Mouse (Mus musculus) liver, embryonic 14.5 days (tissue): ENCODE data around the gene Inka1. TPM values are rescaled to one million over a fixed set of nuclear protein-coding genes. Genes with fewer than 3 reads are reported as not detected.

Experiments used
- ATAC-seq: fragments of 200-750 bp; cut with Nextera tagmentation; 2 replicates; pipeline ENCODE4 v1.8.0; 2017; ENCODE audit warnings: moderate number of reproducible peaks, mild to moderate bottlenecking, moderate library complexity; ENCODE audit not compliant: insufficient read depth
- DNase-seq, 3 experiments: peaks; one replicate each; pipeline ENCODE4 v3.0.0-alpha.2; 2012 to 2013; ENCODE audit warnings: low read depth in 3 of 3, low spot score in 3 of 3
- H3K27ac ChIP-seq: fragments of 300-500 bp; sonication (generic); 2 replicates; pipeline ENCODE4 v1.5.1; 2014; ENCODE audit warnings: moderate library complexity, mild to moderate bottlenecking, control low read depth, inconsistent platforms
- H3K27me3 ChIP-seq: fragments of 300-500 bp; sonication (generic); 2 replicates; pipeline ENCODE4 v1.6.1; 2014; ENCODE audit warnings: mild to moderate bottlenecking, low read length, moderate library complexity; ENCODE audit not compliant: control insufficient read depth, insufficient read depth
- H3K36me3 ChIP-seq: fragments of 300-500 bp; sonication (generic); replicated peaks from 2 replicates; pipeline ENCODE4 v1.6.1; 2014; ENCODE audit warnings: low read depth; ENCODE audit not compliant: control insufficient read depth, insufficient read depth
- H3K4me1 ChIP-seq, 2 experiments: fragments of 200-500 bp in 1 of 2; fragments of 300-500 bp in 1 of 2; sonication (generic) in 1 of 2; replicated peaks; 2 replicates each; pipeline ENCODE4 v1.6.1; 2012 to 2014; ENCODE audit warnings: antibody characterized with exemption in 1 of 2, inconsistent platforms in 1 of 2, low read length in 1 of 2; ENCODE audit not compliant: control insufficient read depth in 2 of 2, insufficient read depth in 2 of 2
- H3K4me2 ChIP-seq: fragments of 300-500 bp; sonication (generic); 2 replicates; pipeline ENCODE4 v1.6.1; 2014; ENCODE audit warnings: low read depth, mild to moderate bottlenecking, control low read depth, moderate library complexity
- H3K4me3 ChIP-seq, 2 experiments: fragments of 200-500 bp in 1 of 2; fragments of 300-500 bp in 1 of 2; sonication (generic) in 1 of 2; 2 replicates each; pipeline ENCODE4 v1.5.1; 2012 to 2014; ENCODE audit warnings: low read depth in 2 of 2, low read length in 2 of 2, mild to moderate bottlenecking in 2 of 2, control low read depth in 1 of 2, inconsistent platforms in 1 of 2, moderate library complexity in 1 of 2; ENCODE audit not compliant: insufficient read depth in 1 of 2
- H3K9ac ChIP-seq: fragments of 300-500 bp; sonication (generic); replicated peaks from 2 replicates; pipeline ENCODE4 v1.6.1; 2014; ENCODE audit warnings: mild to moderate bottlenecking, control low read depth, moderate library complexity
- H3K9me3 ChIP-seq: fragments of 300-500 bp; sonication (generic); 2 replicates; pipeline ENCODE4 v1.6.1; 2016; ENCODE audit warnings: low read length, mixed read lengths; ENCODE audit not compliant: control insufficient read depth
- CTCF ChIP-seq: IDR thresholded peaks from 2 replicates; pipeline ENCODE4 v1.5.1; 2016; ENCODE audit warnings: antibody characterized with exemption, low read depth, control low read depth
- EP300 ChIP-seq: IDR thresholded peaks from 2 replicates; pipeline ENCODE4 v1.6.1; 2016; ENCODE audit warnings: antibody characterized with exemption, low read depth
- WGBS: fragments of 180-500 bp; shearing (Covaris S2); extraction: QIAGEN DNeasy Blood & Tissue Kit; methylation state at CpG from one replicate; pipeline ENCODE4 v1.1.7; 2014; ENCODE audit not compliant: insufficient replicate concordance; 5-methylcytosine and 5-hydroxymethylcytosine counted together
- polyA plus RNA-seq, 2 experiments: library from polyadenylated mRNA; depleted of rRNA in 1 of 2; stranded (reverse) in 1 of 2; unstranded in 1 of 2; fragments of >200 nt; fragmentation: Nextera tagmentation in 1 of 2; extraction: Ambion mirVana in 1 of 2; gene quantifications; 2 replicates each; pipeline versions ENCODE4 v1.2.1 to v1.2.3; 2012 to 2014

Gene Inka1
- polyA plus RNA-seq, 2 experiments = 33.0 to 51.6 TPM

- WGBS = 83% methylated on average over 5 of the region's 5 CpGs
- Histone ChIP-seq H3K9me3 (no peaks in the 10 kb centered on the region), H3K4me2 (no peak overlapping the region), H3K27me3 (no peaks in the 10 kb centered on the region), H3K27ac (peak overlapping the region; percentile 98), H3K4me1 (peaks cover 44 to 49% of the 10 kb centered on the region in 2 experiments), H3K9ac (no peak overlapping the region), H3K36me3 (peaks cover 14% of the 10 kb centered on the region), H3K4me3 (no peak overlapping the region)
- DNase-seq = no peak
- TF ChIP-seq CTCF = no peak
- TF ChIP-seq EP300 = no peak
- no peak for ATAC-seq
Observed at GRCm38 (mm10) chr9:107970311-107970710, 15.4 kb downstream of the Inka1 start.

GRCm38 (mm10) chr9:107968531-107968930 is 17.1 kb downstream of the Inka1 start:
- Histone ChIP-seq H3K4me1 (peaks cover 31 to 38% of the 10 kb centered on the region in 2 experiments), H3K27ac (no peak overlapping the region), H3K27me3 (no peaks in the 10 kb centered on the region), H3K4me3 (no peak overlapping the region), H3K9me3 (no peaks in the 10 kb centered on the region), H3K9ac (no peak overlapping the region), H3K36me3 (peaks cover 14% of the 10 kb centered on the region), H3K4me2 (no peak overlapping the region)
- DNase-seq (no peak), ATAC-seq (no peak)
- WGBS = 79% methylated on average over 7 of the region's 7 CpGs
- TF ChIP-seq CTCF = no peak
- no peak for TF ChIP-seq EP300

DNA sequence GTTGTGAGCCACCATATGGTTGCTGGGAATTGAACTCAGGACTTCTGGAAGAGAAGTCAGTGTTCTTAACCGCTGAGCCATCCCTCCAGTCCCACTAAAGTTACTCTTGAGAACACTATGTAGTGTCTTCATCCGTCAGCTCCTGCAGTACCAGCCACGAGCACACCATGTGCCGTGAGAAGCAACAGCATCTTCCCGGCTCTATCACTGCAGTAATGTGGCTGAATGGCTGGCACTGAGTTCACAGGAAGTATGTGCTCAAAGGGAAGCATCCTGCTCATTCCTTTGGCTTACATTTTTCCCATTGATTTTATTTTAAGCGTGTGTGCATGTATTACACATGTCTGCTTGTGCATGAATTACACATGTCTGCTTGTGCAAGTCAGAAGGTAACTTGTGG is 18.2 kb downstream of the Inka1 start:
- H3K4me2 ChIP-seq = no peak overlapping the region
- no peaks in the 10 kb centered on the region for H3K27me3 ChIP-seq
- H3K27ac ChIP-seq = no peak overlapping the region
- H3K36me3 ChIP-seq = peaks cover 14% of the 10 kb centered on the region
- ATAC-seq = no peak
- no peak for TF ChIP-seq EP300
- no peak for TF ChIP-seq CTCF
- no peak for DNase-seq
- H3K4me1 ChIP-seq = peaks cover 21 to 27% of the 10 kb centered on the region in 2 experiments
- WGBS = 81% methylated on average over 6 of the region's 6 CpGs
- H3K4me3 ChIP-seq = no peak overlapping the region
- H3K9ac ChIP-seq = no peak overlapping the region
- H3K9me3 ChIP-seq = no peaks in the 10 kb centered on the region

GRCm38 (mm10) chr9:107966676-107967075 is 19.0 kb downstream of the Inka1 start:
- H3K27ac ChIP-seq = no peak overlapping the region
- DNase-seq (no peak), ATAC-seq (no peak)
- H3K9ac ChIP-seq = no peak overlapping the region
- TF ChIP-seq EP300 = no peak
- no peak for TF ChIP-seq CTCF
- no peaks in the 10 kb centered on the region for H3K27me3 ChIP-seq
- WGBS = 56% methylated on average over 10 of the region's 10 CpGs
- no peaks in the 10 kb centered on the region for H3K9me3 ChIP-seq
- no peak overlapping the region for H3K4me3 ChIP-seq
- H3K4me1 ChIP-seq = peaks cover 13 to 19% of the 10 kb centered on the region in 2 experiments
- no peak overlapping the region for H3K4me2 ChIP-seq
- peaks cover 22% of the 10 kb centered on the region for H3K36me3 ChIP-seq

- DNase-seq (no peak), ATAC-seq (no peak)
- Histone ChIP-seq H3K4me1 (peaks cover 0 to 4% of the 10 kb centered on the region in 2 experiments; a peak in 2 of 4 replicates), H3K36me3 (peaks cover 27% of the 10 kb centered on the region), H3K9me3 (no peaks in the 10 kb centered on the region), H3K4me2 (no peak overlapping the region), H3K9ac (no peak overlapping the region), H3K27ac (no peak overlapping the region), H3K27me3 (no peaks in the 10 kb centered on the region), H3K4me3 (no peak overlapping the region)
- TF ChIP-seq EP300 (no peak), CTCF (no peak)
- 84% methylated on average over 9 of the region's 9 CpGs for WGBS
Observed at GRCm38 (mm10) chr9:107964681-107965080, 21.0 kb downstream of the Inka1 start.
